12 mouse cellular contexts compared by ENCODE assay signal in the genomic region with DNA sequence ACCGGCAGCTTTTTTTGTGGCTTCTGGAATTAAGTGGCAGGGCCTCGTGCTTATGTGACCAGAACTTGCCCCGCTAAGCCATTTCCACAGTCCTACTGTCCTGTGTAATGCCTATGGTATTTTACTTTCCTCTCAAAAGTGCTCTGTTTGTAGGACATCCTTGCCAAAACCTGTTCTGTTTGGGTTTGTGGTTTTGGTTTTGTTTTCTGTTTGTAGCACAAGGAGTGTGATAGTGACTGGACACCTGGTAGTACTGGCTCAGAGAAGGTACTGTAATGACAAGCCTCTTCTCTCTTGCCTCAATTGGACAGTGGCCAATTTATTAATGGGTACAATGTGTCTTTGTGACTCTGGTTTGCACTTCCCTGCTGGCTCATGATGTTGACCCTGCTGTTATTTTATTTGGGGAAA.
DNase-seq lines count a peak whose midpoint lies in the region; ATAC-seq and TF ChIP-seq lines count a peak whose summit lies in the region.
"Had no signal": no experiment of that assay in that cellular context is flagged by ENCODE, and none has a peak within 500 bp of the region (broad histone marks: within the 10 kb centered on the region; RNA-seq: fewer than 3 reads in every experiment).

No protein-coding gene starts in this region.

- TF ChIP-seq CTCF in cortical plate, adult 2 months (IDR thresholded peaks at IDR 0.05; ENCODE audit: extremely low read depth, insufficient read depth, low read length) = no peak

- no peaks in the 10 kb centered on the region for H3K36me3 ChIP-seq in hindbrain, embryonic 15.5 days
- H3K36me3 ChIP-seq in hindbrain, embryonic 12.5 days = no peaks in the 10 kb centered on the region
- no peaks in the 10 kb centered on the region for H3K36me3 ChIP-seq in liver, embryonic 12.5 days
- H3K36me3 ChIP-seq: embryonic facial prominence, embryonic 12.5 days; liver, embryonic 15.5 days had no signal

- WGBS in hindbrain, embryonic 15.5 days = 84% methylated on average over 3 of the region's 3 CpGs
- WGBS in hindbrain, embryonic 12.5 days = 94% methylated on average over 3 of the region's 3 CpGs
- WGBS in liver, embryonic 12.5 days (ENCODE audit: insufficient replicate concordance) = 80% methylated on average over 3 of the region's 3 CpGs

- peak; percentile 68; the same call in 1 of the 2 replicates for ATAC-seq in hindbrain, embryonic 15.5 days (ENCODE audit: low FRiP score, low read depth)
- ATAC-seq in hindbrain, embryonic 12.5 days (ENCODE audit: low FRiP score) = no peak
- ATAC-seq in liver, embryonic 12.5 days = no peak

- H3K27ac ChIP-seq in hindbrain, embryonic 15.5 days (replicated peaks) = no peak overlapping the region
- H3K27ac ChIP-seq in hindbrain, embryonic 12.5 days = no peak overlapping the region
- peak overlapping the region; percentile 35; the same call in 1 of the 2 replicates for H3K27ac ChIP-seq in cortical plate, adult 2 months (ENCODE audit: insufficient read depth, low read length)
- no peak overlapping the region for H3K27ac ChIP-seq in liver, embryonic 12.5 days
- H3K27ac ChIP-seq: embryonic facial prominence, embryonic 12.5 days; liver, embryonic 15.5 days had no signal

- no peak for TF ChIP-seq POLR2A in cortical plate, adult 2 months (IDR thresholded peaks at IDR 0.05; ENCODE audit: extremely low read depth, insufficient read depth, low read length)

- DNase-seq in 416B (ENCODE audit: low read depth) (peak; percentile 8), adipocyte (ENCODE audit: low spot score) (peak; percentile 58)
- no peak for DNase-seq in spleen, postnatal 36 days (ENCODE audit: low spot score in 2 of 2)
- DNase-seq: kidney, postnatal 10 days had no signal

- no peak overlapping the region for H3K9ac ChIP-seq in hindbrain, embryonic 15.5 days
- H3K9ac ChIP-seq in hindbrain, embryonic 12.5 days = no peak overlapping the region
- H3K9ac ChIP-seq in liver, embryonic 12.5 days = no peak overlapping the region
- H3K9ac ChIP-seq: embryonic facial prominence, embryonic 12.5 days; liver, embryonic 15.5 days had no signal

- no peaks in the 10 kb centered on the region for H3K4me1 ChIP-seq in hindbrain, embryonic 15.5 days (replicated peaks)
- no peaks in the 10 kb centered on the region for H3K4me1 ChIP-seq in hindbrain, embryonic 12.5 days
- H3K4me1 ChIP-seq in cortical plate, adult 2 months (ENCODE audit: control insufficient read depth, insufficient read depth, low read length) = no peaks in the 10 kb centered on the region
- H3K4me1 ChIP-seq in liver, embryonic 12.5 days = no peaks in the 10 kb centered on the region
- H3K4me1 ChIP-seq: embryonic facial prominence, embryonic 12.5 days; liver, embryonic 15.5 days; megakaryocyte, embryonic 14.5 days had no signal

- H3K4me3 ChIP-seq in hindbrain, embryonic 15.5 days = no peak overlapping the region
- no peak overlapping the region for H3K4me3 ChIP-seq in hindbrain, embryonic 12.5 days
- H3K4me3 ChIP-seq in cortical plate, adult 2 months (ENCODE audit: insufficient read depth, low read length) = no peak overlapping the region
- no peak overlapping the region for H3K4me3 ChIP-seq in liver, embryonic 12.5 days
- H3K4me3 ChIP-seq: embryonic facial prominence, embryonic 12.5 days; liver, embryonic 15.5 days; megakaryocyte, embryonic 14.5 days had no signal

- no peaks in the 10 kb centered on the region for H3K27me3 ChIP-seq in hindbrain, embryonic 15.5 days
- H3K27me3 ChIP-seq in hindbrain, embryonic 12.5 days = no peaks in the 10 kb centered on the region
- no peaks in the 10 kb centered on the region for H3K27me3 ChIP-seq in liver, embryonic 12.5 days (replicated peaks)
- H3K27me3 ChIP-seq: embryonic facial prominence, embryonic 12.5 days; liver, embryonic 15.5 days; megakaryocyte, embryonic 14.5 days had no signal

- H3K4me2 ChIP-seq in hindbrain, embryonic 15.5 days = no peak overlapping the region
- H3K4me2 ChIP-seq in hindbrain, embryonic 12.5 days (replicated peaks) = no peak overlapping the region
- no peak overlapping the region for H3K4me2 ChIP-seq in liver, embryonic 12.5 days
- H3K4me2 ChIP-seq: embryonic facial prominence, embryonic 12.5 days; heart, embryonic 11.5 days; liver, embryonic 15.5 days had no signal

- H3K9me3 ChIP-seq in hindbrain, embryonic 15.5 days = no peaks in the 10 kb centered on the region
- no peaks in the 10 kb centered on the region for H3K9me3 ChIP-seq in hindbrain, embryonic 12.5 days (replicated peaks)
- H3K9me3 ChIP-seq in liver, embryonic 12.5 days (replicated peaks) = no peaks in the 10 kb centered on the region
- H3K9me3 ChIP-seq: embryonic facial prominence, embryonic 12.5 days; liver, embryonic 15.5 days; megakaryocyte, embryonic 14.5 days had no signal

Comparison
In these comparisons a context has a peak if more than half of its experiments do, and no peak if none do; other contexts are left out.
1. DNase-seq: peak in 416B (single experiment) and adipocyte (single experiment); none in spleen, postnatal 36 days (0 of 2).